Mouse (Mus musculus) liver, postnatal 0 days (tissue): ENCODE results near the gene Rheb. TPM values are rescaled to one million over a fixed set of nuclear protein-coding genes. Genes with fewer than 3 reads are reported as not detected.

Experiments used
- ATAC-seq: fragments of 200-750 bp; cut with Nextera tagmentation; 2 replicates; pipeline ENCODE4 v1.8.0; 2017; ENCODE audit warnings: mild to moderate bottlenecking, moderate library complexity
- DNase-seq: peaks from one replicate; pipeline ENCODE4 v3.0.0-alpha.2; 2016
- H3K27ac ChIP-seq: fragments of 300-500 bp; sonication (generic); 2 replicates; pipeline ENCODE4 v1.5.1; 2014; ENCODE audit warnings: antibody characterized with exemption, moderate library complexity, mild to moderate bottlenecking, low read depth
- H3K27me3 ChIP-seq: fragments of 300-500 bp; sonication (generic); 2 replicates; pipeline ENCODE4 v1.6.1; 2014; ENCODE audit warnings: low read length, control low read depth, mixed read lengths; ENCODE audit not compliant: insufficient read depth
- H3K36me3 ChIP-seq: fragments of 300-500 bp; sonication (generic); replicated peaks from 2 replicates; pipeline ENCODE4 v1.6.1; 2014; ENCODE audit warnings: mild to moderate bottlenecking, control low read depth, low read length, moderate library complexity, mixed read lengths; ENCODE audit not compliant: insufficient read depth
- H3K4me1 ChIP-seq: fragments of 300-500 bp; sonication (generic); 2 replicates; pipeline ENCODE4 v1.6.1; 2014; ENCODE audit warnings: antibody characterized with exemption, mild to moderate bottlenecking, control low read depth; ENCODE audit not compliant: insufficient read depth
- H3K4me2 ChIP-seq: fragments of 300-500 bp; sonication (generic); 2 replicates; pipeline ENCODE4 v1.6.1; 2014; ENCODE audit warnings: low read depth, mild to moderate bottlenecking, low read length, moderate library complexity, mixed read lengths
- H3K4me3 ChIP-seq: fragments of 300-500 bp; sonication (generic); 2 replicates; pipeline ENCODE4 v1.5.1; 2014; ENCODE audit warnings: low read depth, low read length
- H3K9ac ChIP-seq: fragments of 300-500 bp; sonication (generic); replicated peaks from 2 replicates; pipeline ENCODE4 v1.6.1; 2014; ENCODE audit warnings: mild to moderate bottlenecking, moderate library complexity
- H3K9me3 ChIP-seq: fragments of 300-500 bp; sonication (generic); 2 replicates; pipeline ENCODE4 v1.6.1; 2016; ENCODE audit warnings: mild to moderate bottlenecking, control low read depth, low read length, mixed read lengths
- CTCF ChIP-seq: sonication (generic); IDR thresholded peaks from 2 replicates; pipeline ENCODE4 v1.5.1; 2016; ENCODE audit warnings: antibody characterized with exemption, low read depth
- EP300 ChIP-seq: IDR thresholded peaks from 2 replicates; pipeline ENCODE4 v1.6.1; 2016; ENCODE audit warnings: antibody characterized with exemption, low read depth, mild to moderate bottlenecking
- WGBS: fragments of 180-500 bp; shearing (Covaris S2); extraction: QIAGEN DNeasy Blood & Tissue Kit; methylation state at CpG from one replicate; pipeline ENCODE4 v1.1.7; 2014; ENCODE audit not compliant: insufficient replicate concordance; 5-methylcytosine and 5-hydroxymethylcytosine counted together
- polyA plus RNA-seq: library from polyadenylated mRNA; unstranded; fragments of >200 nt; fragmentation: Nextera tagmentation; extraction: Ambion mirVana; gene quantifications from 2 replicates; pipeline ENCODE4 v1.2.1, GENCODE M21; 2015

Rheb gene
- polyA plus RNA-seq, 1 experiment from 2014 or later = 79.6 TPM

- no peak overlapping the region for H3K4me3 ChIP-seq
- H3K4me1 ChIP-seq = no peaks in the 10 kb centered on the region
- TF ChIP-seq EP300 (no peak), CTCF (no peak)
- H3K9me3 ChIP-seq = no peaks in the 10 kb centered on the region
- H3K27ac ChIP-seq = no peak overlapping the region
- WGBS = 67% methylated on average over 7 of the region's 7 CpGs
- no peak for ATAC-seq
- H3K4me2 ChIP-seq = no peak overlapping the region
- DNase-seq = no peak
- no peaks in the 10 kb centered on the region for H3K27me3 ChIP-seq
- no peaks in the 10 kb centered on the region for H3K36me3 ChIP-seq
- no peak overlapping the region for H3K9ac ChIP-seq
Measured at GRCm38 (mm10) chr5:24792961-24793360, 49.5 kb downstream of the Rheb start.

GRCm38 (mm10) chr5:24782957-24783356 lies 59.5 kb downstream of the Rheb start:
- Histone ChIP-seq H3K9me3 (peaks cover 5% of the 10 kb centered on the region), H3K4me2 (no peak overlapping the region), H3K4me3 (no peak overlapping the region), H3K27me3 (0 out of 2 replicates have a peak, but pooled peaks cover 7% of the 10 kb centered on the region), H3K4me1 (no peaks in the 10 kb centered on the region), H3K9ac (no peak overlapping the region), H3K36me3 (no peaks in the 10 kb centered on the region), H3K27ac (no peak overlapping the region)
- no peak for TF ChIP-seq CTCF
- TF ChIP-seq EP300 = no peak
- no peak for ATAC-seq
- WGBS = 79% methylated on average over 4 of the region's 4 CpGs
- no peak for DNase-seq

- H3K4me3 ChIP-seq = no peak overlapping the region
- ATAC-seq = no peak
- H3K36me3 ChIP-seq = no peaks in the 10 kb centered on the region
- TF ChIP-seq CTCF = no peak
- 0 out of 2 replicates have a peak, but pooled peaks cover 7% of the 10 kb centered on the region for H3K27me3 ChIP-seq
- H3K9ac ChIP-seq = no peak overlapping the region
- H3K4me1 ChIP-seq = no peaks in the 10 kb centered on the region
- WGBS = 25% methylated on average over 5 of the region's 5 CpGs
- DNase-seq = no peak
- H3K9me3 ChIP-seq = peaks cover 5% of the 10 kb centered on the region
- H3K27ac ChIP-seq = no peak overlapping the region
- no peak overlapping the region for H3K4me2 ChIP-seq
Measured at GRCm38 (mm10) chr5:24781048-24781447, 61.4 kb downstream of the Rheb start.

GRCm38 (mm10) chr5:24779881-24780512 lies 62.4 kb downstream of the Rheb start:
- Histone ChIP-seq H3K4me1 (no peaks in the 10 kb centered on the region), H3K4me3 (no peak overlapping the region), H3K9me3 (no peaks in the 10 kb centered on the region; the same call in 1 of the 2 replicates), H3K36me3 (no peaks in the 10 kb centered on the region), H3K4me2 (no peak overlapping the region), H3K27me3 (0 out of 2 replicates have a peak, but pooled peaks cover 7% of the 10 kb centered on the region), H3K27ac (no peak overlapping the region), H3K9ac (no peak overlapping the region)
- TF ChIP-seq CTCF (peak; percentile 73), EP300 (no peak)
- DNase-seq (no peak), ATAC-seq (no peak)
- WGBS = 41% methylated on average over 15 of the region's 15 CpGs

GRCm38 (mm10) chr5:24779321-24779720 lies 63.1 kb downstream of the Rheb start:
- Histone ChIP-seq H3K9me3 (no peaks in the 10 kb centered on the region), H3K27ac (no peak overlapping the region), H3K36me3 (no peaks in the 10 kb centered on the region), H3K27me3 (0 out of 2 replicates have a peak, but pooled peaks cover 7% of the 10 kb centered on the region), H3K4me2 (no peak overlapping the region), H3K9ac (no peak overlapping the region), H3K4me1 (no peaks in the 10 kb centered on the region), H3K4me3 (no peak overlapping the region)
- TF ChIP-seq EP300 (no peak), CTCF (no peak)
- no peak for DNase-seq
- no peak for ATAC-seq

GRCm38 (mm10) chr5:24778843-24779140 lies 63.6 kb downstream of the Rheb start:
- H3K27ac ChIP-seq = no peak overlapping the region
- H3K4me1 ChIP-seq = no peaks in the 10 kb centered on the region
- H3K4me2 ChIP-seq = no peak overlapping the region
- no peaks in the 10 kb centered on the region for H3K36me3 ChIP-seq
- no peaks in the 10 kb centered on the region for H3K9me3 ChIP-seq
- H3K9ac ChIP-seq = no peak overlapping the region
- DNase-seq (no peak), ATAC-seq (no peak)
- no peak overlapping the region for H3K4me3 ChIP-seq
- 49% methylated on average over 13 of the region's 13 CpGs for WGBS
- TF ChIP-seq CTCF (no peak), EP300 (no peak)
- 0 out of 2 replicates have a peak, but pooled peaks cover 7% of the 10 kb centered on the region for H3K27me3 ChIP-seq
